Mouse (Mus musculus): ENCODE data around the gene Manba. TPM values are rescaled to one million over a fixed set of nuclear protein-coding genes. Genes with fewer than 3 reads are reported as not detected.

Gene Manba
- polyA plus RNA-seq, 1 experiment from 2014 or later, result 2.5 TPM

GRCm38 (mm10) chr3:135604626-135605417 lies 119.4 kb downstream of the Manba start:
- H3K27ac ChIP-seq, result no peak overlapping the region
- peaks cover 72% of the 10 kb centered on the region for H3K36me3 ChIP-seq

GRCm38 (mm10) chr3:135605474-135605873 lies 120.1 kb downstream of the Manba start:
- Histone ChIP-seq H3K9me3 (replicated peaks) (no peaks in the 10 kb centered on the region), H3K4me3 (no peak overlapping the region), H3K4me1 (no peaks in the 10 kb centered on the region), H3K36me3 (peaks cover 71% of the 10 kb centered on the region), H3K27me3 (ENCODE audit: low read depth, poor library complexity, severe bottlenecking) (no peaks in the 10 kb centered on the region), H3K27ac (no peak overlapping the region)
- no peak for DNase-seq (ENCODE audit: low spot score)
- WGBS, result 91% methylated on average over 4 of the region's 4 CpGs

More at GRCm38 (mm10) chr3:135604626-135605417, 119.4 kb downstream of the Manba start:
- Histone ChIP-seq H3K9me3 (replicated peaks) (no peaks in the 10 kb centered on the region), H3K4me3 (no peak overlapping the region), H3K27me3 (ENCODE audit: low read depth, poor library complexity, severe bottlenecking) (no peaks in the 10 kb centered on the region), H3K4me1 (no peaks in the 10 kb centered on the region)
- DNase-seq (ENCODE audit: low spot score), result no peak
- WGBS, result 95% methylated on average over 10 of the region's 10 CpGs

GRCm38 (mm10) chr3:135606592-135606991 lies 121.2 kb downstream of the Manba start:
- Histone ChIP-seq H3K4me3 (no peak overlapping the region), H3K9me3 (replicated peaks) (no peaks in the 10 kb centered on the region), H3K4me1 (no peaks in the 10 kb centered on the region), H3K27ac (no peak overlapping the region), H3K27me3 (ENCODE audit: low read depth, poor library complexity, severe bottlenecking) (no peaks in the 10 kb centered on the region), H3K36me3 (peaks cover 72% of the 10 kb centered on the region)
- DNase-seq (ENCODE audit: low spot score), result no peak
- WGBS, result 95% methylated on average over 8 of the region's 8 CpGs

- DNase-seq (ENCODE audit: low spot score), result no peak
- no peaks in the 10 kb centered on the region for H3K27me3 ChIP-seq (ENCODE audit: low read depth, poor library complexity, severe bottlenecking)
- H3K9me3 ChIP-seq (replicated peaks), result no peaks in the 10 kb centered on the region
- H3K27ac ChIP-seq, result no peak overlapping the region
- WGBS, result 94% methylated on average over 9 of the region's 9 CpGs
- H3K36me3 ChIP-seq, result peaks cover 73% of the 10 kb centered on the region
- no peaks in the 10 kb centered on the region for H3K4me1 ChIP-seq
- no peak overlapping the region for H3K4me3 ChIP-seq
These were observed 121.6 kb downstream of the Manba start for GRCm38 (mm10) chr3:135607021-135607420.

GRCm38 (mm10) chr3:135607660-135608473 lies 122.5 kb downstream of the Manba start:
- H3K4me3 ChIP-seq, result no peak overlapping the region
- H3K27me3 ChIP-seq (ENCODE audit: low read depth, poor library complexity, severe bottlenecking), result no peaks in the 10 kb centered on the region
- peaks cover 72% of the 10 kb centered on the region for H3K36me3 ChIP-seq
- no peak for DNase-seq (ENCODE audit: low spot score)
- H3K9me3 ChIP-seq (replicated peaks), result no peaks in the 10 kb centered on the region
- H3K27ac ChIP-seq, result no peak overlapping the region; the same call in 1 of the 2 replicates
- WGBS, result 93% methylated on average over 24 of the region's 24 CpGs
- H3K4me1 ChIP-seq, result no peaks in the 10 kb centered on the region

- no peak overlapping the region for H3K27ac ChIP-seq
- no peaks in the 10 kb centered on the region for H3K4me1 ChIP-seq
- WGBS, result 83% methylated on average over 3 of the region's 3 CpGs
- no peak overlapping the region for H3K4me3 ChIP-seq
- peaks cover 71% of the 10 kb centered on the region for H3K36me3 ChIP-seq
- DNase-seq (ENCODE audit: low spot score), result no peak
- H3K27me3 ChIP-seq (ENCODE audit: low read depth, poor library complexity, severe bottlenecking), result no peaks in the 10 kb centered on the region
- H3K9me3 ChIP-seq (replicated peaks), result no peaks in the 10 kb centered on the region
These were observed 124.8 kb downstream of the Manba start for GRCm38 (mm10) chr3:135610221-135610620.

- no peak for DNase-seq (ENCODE audit: low spot score)
- Histone ChIP-seq H3K9me3 (replicated peaks) (no peaks in the 10 kb centered on the region), H3K4me1 (no peaks in the 10 kb centered on the region), H3K4me3 (no peak overlapping the region), H3K36me3 (peaks cover 82% of the 10 kb centered on the region), H3K27me3 (ENCODE audit: low read depth, poor library complexity, severe bottlenecking) (no peaks in the 10 kb centered on the region), H3K27ac (no peak overlapping the region)
- 94% methylated on average over 3 of the region's 3 CpGs for WGBS
These were observed 129.0 kb downstream of the Manba start for GRCm38 (mm10) chr3:135614376-135614775.

GRCm38 (mm10) chr3:135616730-135617129 lies 131.3 kb downstream of the Manba start:
- H3K4me3 ChIP-seq, result no peak overlapping the region
- no peak overlapping the region for H3K27ac ChIP-seq
- no peaks in the 10 kb centered on the region for H3K27me3 ChIP-seq (ENCODE audit: low read depth, poor library complexity, severe bottlenecking)
- WGBS, result 89% methylated on average over 7 of the region's 7 CpGs
- H3K9me3 ChIP-seq (replicated peaks), result no peaks in the 10 kb centered on the region
- H3K4me1 ChIP-seq, result no peaks in the 10 kb centered on the region
- peaks cover 65% of the 10 kb centered on the region for H3K36me3 ChIP-seq
- no peak for DNase-seq (ENCODE audit: low spot score)

Other genes starting within 250 kb of the Manba start
- 3.6 and 6.1 TPM in 2 replicates for gene Bdh2, start 204.4 kb upstream of the Manba start, polyA plus RNA-seq (2016; fragmentation: Nextera tagmentation; extraction: Ambion mirVana)
- 3.9 and 4.1 TPM in 2 replicates for gene Slc9b2, start 177.9 kb upstream of the Manba start, polyA plus RNA-seq (2016; fragmentation: Nextera tagmentation; extraction: Ambion mirVana)
- 0.11 and 0.30 TPM in 2 replicates for gene Slc9b1, start 137.6 kb upstream of the Manba start, polyA plus RNA-seq (2016; fragmentation: Nextera tagmentation; extraction: Ambion mirVana)
- gene Cisd2, start 61.7 kb upstream of the Manba start, polyA plus RNA-seq (2016; fragmentation: Nextera tagmentation; extraction: Ambion mirVana), result 66.4 and 75.3 TPM in 2 replicates
- gene Ube2d3, start 47.5 kb upstream of the Manba start, polyA plus RNA-seq (2016; fragmentation: Nextera tagmentation; extraction: Ambion mirVana), result 530 and 546 TPM in 2 replicates
- 10.7 and 12.0 TPM in 2 replicates for gene Nfkb1, start 205.9 kb downstream of the Manba start, polyA plus RNA-seq (2016; fragmentation: Nextera tagmentation; extraction: Ambion mirVana)